Mouse (Mus musculus): ENCODE results near the gene Calhm6. TPM values are rescaled to one million over a fixed set of nuclear protein-coding genes. Genes with fewer than 3 reads are reported as not detected.
A peak's percentile ranks its signal among the peaks of the same experiment; 100 is the strongest.

Calhm6 gene
- polyA plus RNA-seq, 1 experiment = 0.38 TPM

GRCm38 (mm10) chr10:34141693-34142092 lies 13.9 kb upstream of the Calhm6 start:
- DNase-seq (ENCODE audit: low read depth) = no peak
- no peak for TF ChIP-seq POLR2A (IDR thresholded peaks at IDR 0.05; ENCODE audit: borderline replicate concordance, extremely low read depth, insufficient read depth, insufficient read length, poor library complexity, severe bottlenecking)
- TF ChIP-seq CTCF (IDR thresholded peaks at IDR 0.05; ENCODE audit: borderline replicate concordance, extremely low read depth, insufficient read depth, insufficient read length) = no peak

DNA sequence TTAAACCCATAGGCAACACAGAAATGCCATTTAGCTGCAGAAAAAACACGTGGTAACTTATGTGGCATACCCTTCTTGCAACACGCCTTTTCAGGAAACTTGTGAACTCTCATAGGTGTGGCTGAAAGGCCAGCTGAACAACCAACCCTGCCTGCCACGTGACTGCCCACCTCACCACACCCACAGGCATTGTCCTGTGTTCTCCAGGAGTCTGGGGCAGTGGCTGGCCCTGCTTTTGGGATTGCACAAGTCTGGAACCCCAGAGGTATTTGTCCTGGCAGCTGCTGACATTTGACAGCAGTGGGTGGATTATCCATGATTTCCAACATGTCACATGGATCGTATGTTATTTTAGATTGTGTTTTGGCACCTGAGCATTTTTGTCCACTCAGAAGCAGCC lies 12.0 kb upstream of the Calhm6 start:
- TF ChIP-seq POLR2A (IDR thresholded peaks at IDR 0.05; ENCODE audit: borderline replicate concordance, extremely low read depth, insufficient read depth, insufficient read length, poor library complexity, severe bottlenecking) (no peak), CTCF (IDR thresholded peaks at IDR 0.05; ENCODE audit: borderline replicate concordance, extremely low read depth, insufficient read depth, insufficient read length) (no peak)
- no peak for DNase-seq (ENCODE audit: low read depth)

DNA sequence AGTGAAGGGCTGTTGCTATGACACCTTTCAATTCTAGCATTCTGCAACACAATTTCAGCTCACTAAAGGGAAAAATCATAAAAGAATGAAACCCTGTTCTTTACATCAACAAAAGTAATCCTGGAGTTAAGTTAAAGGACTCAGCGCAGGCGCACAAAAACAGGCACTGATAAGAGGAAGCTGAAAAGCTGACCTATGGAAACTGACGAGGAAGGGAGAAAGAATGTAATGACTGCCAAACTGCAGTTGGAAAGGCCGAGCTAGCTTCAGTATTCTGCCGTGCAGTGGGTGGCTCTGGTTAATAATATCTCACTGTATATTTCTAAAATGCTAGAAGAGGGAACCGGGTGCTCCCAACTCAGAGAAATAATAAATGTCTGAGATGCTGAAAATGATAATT lies 10.2 kb upstream of the Calhm6 start:
- no peak for TF ChIP-seq CTCF (IDR thresholded peaks at IDR 0.05; ENCODE audit: borderline replicate concordance, extremely low read depth, insufficient read depth, insufficient read length)
- no peak for TF ChIP-seq POLR2A (IDR thresholded peaks at IDR 0.05; ENCODE audit: borderline replicate concordance, extremely low read depth, insufficient read depth, insufficient read length, poor library complexity, severe bottlenecking)
- DNase-seq (ENCODE audit: low read depth) = no peak

DNA sequence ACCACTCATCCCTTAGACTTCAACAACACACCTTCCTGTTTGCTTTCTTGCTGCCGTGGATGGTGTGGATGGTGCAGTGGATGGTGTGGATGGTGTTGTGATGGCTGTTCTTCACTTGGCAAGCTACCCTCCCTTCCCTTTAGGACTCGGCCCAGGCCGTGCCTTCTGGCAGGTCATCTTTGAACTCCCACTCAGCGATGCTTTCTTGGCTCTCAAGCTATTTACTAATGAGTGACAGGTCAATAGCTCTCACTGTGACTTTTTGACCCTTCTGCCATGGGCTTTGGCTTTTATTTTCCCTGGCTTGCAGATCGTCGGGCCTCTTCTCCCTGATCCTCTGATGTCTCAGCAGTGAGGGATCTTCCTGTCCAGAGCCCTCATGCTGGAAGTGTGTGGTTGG lies 8.6 kb upstream of the Calhm6 start:
- TF ChIP-seq CTCF (IDR thresholded peaks at IDR 0.05; ENCODE audit: borderline replicate concordance, extremely low read depth, insufficient read depth, insufficient read length) (no peak), POLR2A (IDR thresholded peaks at IDR 0.05; ENCODE audit: borderline replicate concordance, extremely low read depth, insufficient read depth, insufficient read length, poor library complexity, severe bottlenecking) (no peak)
- DNase-seq (ENCODE audit: low read depth) = no peak

DNA sequence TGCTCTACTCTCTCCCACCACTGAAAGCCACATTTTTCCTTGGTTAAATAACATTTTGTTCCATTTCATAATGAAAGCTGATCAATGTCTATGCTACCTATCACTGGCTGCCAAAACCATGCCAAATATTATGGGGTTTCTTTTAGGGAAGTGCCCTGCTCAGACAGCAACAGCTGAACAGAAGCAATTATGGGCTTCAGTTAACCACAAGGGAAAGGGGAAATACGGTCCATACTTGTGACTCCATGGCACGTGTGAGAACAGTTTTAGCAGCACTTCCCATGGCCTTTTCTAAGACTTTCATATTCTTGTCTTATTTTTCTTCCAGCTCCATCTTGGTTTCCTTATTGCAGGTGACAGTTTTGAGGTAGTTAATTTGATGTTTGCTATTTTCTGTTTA lies 3.6 kb upstream of the Calhm6 start:
- no peak for DNase-seq (ENCODE audit: low read depth)
- TF ChIP-seq CTCF (IDR thresholded peaks at IDR 0.05; ENCODE audit: borderline replicate concordance, extremely low read depth, insufficient read depth, insufficient read length) (no peak), POLR2A (IDR thresholded peaks at IDR 0.05; ENCODE audit: borderline replicate concordance, extremely low read depth, insufficient read depth, insufficient read length, poor library complexity, severe bottlenecking) (no peak)

DNA sequence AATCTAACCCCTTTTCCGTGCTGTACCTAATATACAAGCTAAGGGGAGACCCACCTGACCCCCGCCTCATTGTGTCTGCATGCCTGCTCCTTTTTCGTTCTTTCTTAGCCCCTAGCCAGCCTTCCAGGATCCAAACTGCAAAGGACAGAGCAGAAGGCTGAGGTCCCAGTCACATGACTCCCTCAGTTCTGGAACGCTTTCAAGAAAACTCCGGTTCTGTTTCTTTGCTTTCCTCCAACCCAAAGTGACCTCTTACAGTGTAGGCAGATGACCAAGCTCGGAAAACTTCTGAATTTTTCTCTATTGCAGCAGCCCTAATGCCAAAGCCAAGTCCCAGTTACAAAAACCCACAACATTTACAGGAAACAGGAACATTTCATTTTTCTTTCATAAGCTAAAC lies 607 bp upstream of the Calhm6 start:
- TF ChIP-seq CTCF (IDR thresholded peaks at IDR 0.05; ENCODE audit: borderline replicate concordance, extremely low read depth, insufficient read depth, insufficient read length) = no peak
- no peak for TF ChIP-seq POLR2A (IDR thresholded peaks at IDR 0.05; ENCODE audit: borderline replicate concordance, extremely low read depth, insufficient read depth, insufficient read length, poor library complexity, severe bottlenecking)
- no peak for DNase-seq (ENCODE audit: low read depth)

GRCm38 (mm10) chr10:34118421-34118820 lies 9.4 kb downstream of the Calhm6 start:
- TF ChIP-seq CTCF (IDR thresholded peaks at IDR 0.05; ENCODE audit: borderline replicate concordance, extremely low read depth, insufficient read depth, insufficient read length) (no peak), POLR2A (IDR thresholded peaks at IDR 0.05; ENCODE audit: borderline replicate concordance, extremely low read depth, insufficient read depth, insufficient read length, poor library complexity, severe bottlenecking) (no peak)
- DNase-seq (ENCODE audit: low read depth) = no peak

- no peak for DNase-seq (ENCODE audit: low read depth)
- no peak for TF ChIP-seq POLR2A (IDR thresholded peaks at IDR 0.05; ENCODE audit: borderline replicate concordance, extremely low read depth, insufficient read depth, insufficient read length, poor library complexity, severe bottlenecking)
- TF ChIP-seq CTCF (IDR thresholded peaks at IDR 0.05; ENCODE audit: borderline replicate concordance, extremely low read depth, insufficient read depth, insufficient read length) = no peak
Observed at GRCm38 (mm10) chr10:34117770-34118169, 10.0 kb downstream of the Calhm6 start.

GRCm38 (mm10) chr10:34117131-34117530 lies 10.7 kb downstream of the Calhm6 start:
- peak; percentile 14 for DNase-seq (ENCODE audit: low read depth)
- no peak for TF ChIP-seq POLR2A (IDR thresholded peaks at IDR 0.05; ENCODE audit: borderline replicate concordance, extremely low read depth, insufficient read depth, insufficient read length, poor library complexity, severe bottlenecking)
- no peak for TF ChIP-seq CTCF (IDR thresholded peaks at IDR 0.05; ENCODE audit: borderline replicate concordance, extremely low read depth, insufficient read depth, insufficient read length)

DNA sequence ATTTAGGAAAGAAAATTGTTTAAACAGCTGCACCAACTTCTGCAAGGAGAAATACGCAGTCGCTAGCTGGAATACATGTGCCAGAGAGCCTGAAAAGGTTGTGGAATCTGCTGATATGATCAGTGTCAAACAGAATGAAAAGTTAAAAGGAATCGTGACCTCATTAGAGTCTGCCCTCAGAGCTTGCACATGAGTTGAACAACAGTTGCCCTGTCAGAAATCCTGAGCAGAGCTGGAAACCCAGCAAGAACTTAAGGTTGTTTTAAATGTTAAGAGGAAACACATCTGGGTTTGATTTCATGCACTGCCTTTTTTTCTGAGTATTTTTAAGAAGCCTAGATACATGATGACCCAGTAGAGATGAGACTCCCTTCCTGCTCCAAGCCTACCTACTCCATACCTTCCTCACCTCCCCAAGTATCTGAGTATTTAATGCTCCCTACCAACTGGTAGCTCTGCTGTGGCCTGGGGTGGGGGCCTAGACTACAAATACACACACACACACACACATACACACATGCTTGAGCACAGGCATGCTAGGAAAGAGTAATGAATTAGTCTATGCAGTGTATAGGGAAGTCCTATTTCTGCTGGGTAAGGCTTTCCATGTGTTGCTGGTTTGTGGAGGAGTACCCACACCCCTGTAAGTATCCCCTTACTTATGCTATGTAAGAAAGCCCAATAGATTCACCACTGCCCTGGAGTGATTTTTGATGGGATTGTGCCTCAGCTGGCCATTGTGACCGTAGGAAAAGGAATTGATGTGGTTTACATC lies 15.6 kb downstream of the Calhm6 start:
- DNase-seq (ENCODE audit: low read depth) = no peak
- TF ChIP-seq POLR2A (IDR thresholded peaks at IDR 0.05; ENCODE audit: borderline replicate concordance, extremely low read depth, insufficient read depth, insufficient read length, poor library complexity, severe bottlenecking) (no peak), CTCF (IDR thresholded peaks at IDR 0.05; ENCODE audit: borderline replicate concordance, extremely low read depth, insufficient read depth, insufficient read length) (no peak)

GRCm38 (mm10) chr10:34110863-34111465 lies 16.8 kb downstream of the Calhm6 start:
- TF ChIP-seq CTCF (IDR thresholded peaks at IDR 0.05; ENCODE audit: borderline replicate concordance, extremely low read depth, insufficient read depth, insufficient read length) (no peak), POLR2A (IDR thresholded peaks at IDR 0.05; ENCODE audit: borderline replicate concordance, extremely low read depth, insufficient read depth, insufficient read length, poor library complexity, severe bottlenecking) (no peak)

GRCm38 (mm10) chr10:34096418-34096883 lies 31.3 kb downstream of the Calhm6 start, which contains the start of gene Calhm5:
Calhm5 (minus strand) TSS chr10:34096519.
- peak; percentile 75 for DNase-seq (ENCODE audit: low read depth)
- TF ChIP-seq CTCF (IDR thresholded peaks at IDR 0.05; ENCODE audit: borderline replicate concordance, extremely low read depth, insufficient read depth, insufficient read length) (peak; percentile 18; the same call in 1 of the 2 replicates), POLR2A (IDR thresholded peaks at IDR 0.05; ENCODE audit: borderline replicate concordance, extremely low read depth, insufficient read depth, insufficient read length, poor library complexity, severe bottlenecking) (no peak)

More at GRCm38 (mm10) chr10:34110863-34111465, 16.8 kb downstream of the Calhm6 start:
- no peak for DNase-seq (ENCODE audit: low read depth)
